8 mouse cellular contexts compared by ENCODE assay signal in the genomic region with DNA sequence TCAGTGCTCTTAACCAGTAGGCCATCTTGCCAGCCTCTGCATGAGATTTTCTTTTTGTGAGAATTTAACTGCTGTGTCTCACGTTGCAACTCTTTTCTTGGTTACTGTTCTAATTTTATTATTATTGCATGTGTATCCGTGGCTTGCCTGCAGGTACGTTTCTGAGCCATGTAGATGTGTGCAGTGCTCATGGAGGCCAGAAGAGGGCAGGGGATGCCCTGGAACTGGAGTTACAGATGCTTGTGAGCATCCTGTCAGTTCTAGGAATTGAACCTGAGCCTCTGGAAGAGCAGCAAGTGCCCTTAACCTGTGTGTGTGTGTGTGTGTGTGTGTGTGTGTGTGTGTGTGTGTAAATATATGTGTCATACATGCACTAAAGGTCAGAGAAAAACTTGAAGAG. TPM values are rescaled to one million over a fixed set of nuclear protein-coding genes. Genes with fewer than 3 reads are reported as not detected.
DNase-seq lines count a peak whose midpoint lies in the region; ATAC-seq lines count a peak whose summit lies in the region.

No protein-coding gene starts in this region.

- intact Hi-C loops in left cerebral cortex, postnatal 4 days (cut with DNase I) = no loop called here

- DNase-seq in cerebellum, postnatal 14 days = peak; percentile 55 to 63
- no peak for DNase-seq in cerebellum, adult 8-10 months
- peak; percentile 38 for DNase-seq in left cerebral cortex, postnatal 4 days
- DNase-seq in left cerebral cortex, adult 11 months (ENCODE audit: low spot score) = no peak
- DNase-seq in ES-CJ7 (ENCODE audit: low read depth, low spot score) = peak; percentile 73
- peak; percentile 17 for DNase-seq in induced T-regulatory cell, adult 2 months (ENCODE audit: low read depth)
- no peak for DNase-seq in frontal cortex, adult 2 months (ENCODE audit: extremely low spot score in 1 of 2, low spot score in 1 of 2)

- no peak for ATAC-seq in inflammation-experienced regulatory T-cells, adult 6 months

RNA-seq across cellular contexts. Expression of a gene that starts 28.0 kb away (rescaled TPM):
- 10 to 100 TPM; 32.8 to 34.5 TPM for total RNA-seq in left cerebral cortex, postnatal 4 days (2021)
- 10 to 100 TPM; 29.0 to 41.4 (median 40.1) TPM for polyA plus RNA-seq in inflammation-experienced regulatory T-cells, adult 6 months (2017; shearing (Covaris generic))
- polyA plus RNA-seq in frontal cortex, adult 2 months (2012; rRNA removed) = 18.3 and 24.0 TPM in 2 replicates

RNA-seq across cellular contexts. Expression of a gene that starts 35.7 kb away (rescaled TPM):
- total RNA-seq in left cerebral cortex, postnatal 4 days (2021) = 100 to 1,000 TPM; 103 to 110 TPM
- polyA plus RNA-seq in inflammation-experienced regulatory T-cells, adult 6 months (2017; shearing (Covaris generic)) = under 1 TPM in 1 of 3 experiments, not detected in 2; 0.20 TPM
- polyA plus RNA-seq in frontal cortex, adult 2 months (2012; rRNA removed) = 83.8 and 92.2 TPM in 2 replicates

Comparison
In these comparisons a context has a peak if more than half of its experiments do, and no peak if none do; other contexts are left out.
1. DNase-seq: peak in cerebellum, postnatal 14 days (2 of 2), left cerebral cortex, postnatal 4 days (single experiment), ES-CJ7 (single experiment) and induced T-regulatory cell, adult 2 months (single experiment); none in cerebellum, adult 8-10 months (single experiment), left cerebral cortex, adult 11 months (single experiment) and frontal cortex, adult 2 months (0 of 2).
2. RNA of a gene that starts 35.7 kb away (polyA plus RNA-seq): 83.8 to 92.2 TPM in frontal cortex, adult 2 months; 0.20 TPM in inflammation-experienced regulatory T-cells, adult 6 months; every median in the first group is over 10 times any median in the second.